Mouse (Mus musculus): ENCODE data around the gene Shc3. TPM values are rescaled to one million over a fixed set of nuclear protein-coding genes. Genes with fewer than 3 reads are reported as not detected.

The Shc3 gene
- total RNA-seq, 2 experiments from 2014 or later, result 203 to 207 TPM

- no peak for DNase-seq (ENCODE audit: low spot score in 2 of 2)
Observed at GRCm38 (mm10) chr13:51569685-51570068, 458 bp upstream of the Shc3 start.

GRCm38 (mm10) chr13:51568501-51568901, 718 bp downstream of the Shc3 start:
- DNase-seq (ENCODE audit: low spot score in 2 of 2), result peak; percentile 9 to 41

DNA sequence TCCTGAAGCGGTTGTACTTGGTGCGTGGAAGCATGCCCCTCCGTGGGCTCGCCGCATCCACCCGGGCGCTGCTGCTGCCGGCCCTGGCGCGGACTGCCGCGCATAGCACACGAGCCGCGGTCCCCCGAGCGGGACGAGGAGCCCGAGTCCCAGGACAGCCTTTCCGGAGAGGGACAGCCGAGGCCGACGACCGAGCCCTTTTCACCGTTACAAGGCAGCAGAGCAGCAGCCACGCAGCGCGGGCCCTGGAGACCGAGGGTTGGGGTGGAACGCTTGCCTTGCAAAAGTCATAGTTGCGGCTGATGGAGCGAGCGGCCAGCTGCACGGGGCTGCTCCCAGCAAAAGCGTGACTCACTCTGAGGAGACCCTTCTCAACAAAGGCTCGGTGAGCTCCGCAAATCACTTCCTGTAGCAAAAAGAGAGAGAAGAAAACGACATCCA, 1.8 kb downstream of the Shc3 start:
- DNase-seq (ENCODE audit: low spot score in 2 of 2), result peak; percentile 36 to 49

DNA sequence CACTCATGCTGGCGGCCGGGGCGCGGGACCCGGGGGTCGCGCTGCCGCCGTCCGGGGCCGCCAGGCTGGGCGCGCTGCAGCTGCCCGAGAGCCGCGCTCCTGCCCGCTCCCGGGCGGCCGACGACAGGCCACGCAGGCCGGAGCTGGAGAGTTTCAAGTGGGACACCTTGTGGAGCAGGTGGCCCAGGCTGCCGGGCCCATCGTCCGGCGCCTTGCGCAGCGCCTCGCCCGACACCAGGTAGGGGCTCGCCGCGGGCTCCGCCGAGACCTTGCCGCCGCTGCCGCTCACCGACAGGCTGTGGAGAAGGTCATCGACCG, 2.2 kb downstream of the Shc3 start:
- peak; percentile 19 to 35 for DNase-seq (ENCODE audit: low spot score in 2 of 2)

- DNase-seq (ENCODE audit: low spot score in 2 of 2), result peak; percentile 22 to 31
Observed at GRCm38 (mm10) chr13:51566371-51567077, 2.7 kb downstream of the Shc3 start.

GRCm38 (mm10) chr13:51564741-51565140, 4.5 kb downstream of the Shc3 start:
- no peak for DNase-seq (ENCODE audit: low spot score in 2 of 2)

GRCm38 (mm10) chr13:51553343-51553742, 15.9 kb downstream of the Shc3 start:
- no peak for DNase-seq (ENCODE audit: low spot score in 2 of 2)

DNA sequence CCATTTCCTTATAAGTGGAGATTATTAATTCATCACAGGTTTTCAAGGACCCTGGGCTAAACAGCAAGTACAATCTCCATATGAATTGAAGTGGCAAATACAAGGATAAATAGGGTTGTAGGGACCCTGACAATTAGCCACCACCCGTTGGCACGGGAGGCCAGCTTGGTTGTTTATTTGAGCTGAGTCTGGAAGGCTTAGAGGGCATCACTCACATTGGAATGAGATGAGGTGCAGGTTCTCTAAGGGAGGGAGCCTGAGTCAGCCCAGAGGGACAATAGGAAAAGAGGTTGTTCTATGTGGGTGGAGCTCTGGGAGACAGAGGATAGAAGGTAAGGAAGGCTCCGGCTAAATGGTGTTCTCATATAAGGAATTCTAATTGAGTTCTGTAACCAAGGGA, 17.0 kb downstream of the Shc3 start:
- DNase-seq (ENCODE audit: low spot score in 2 of 2), result no peak

- DNase-seq (ENCODE audit: low spot score in 2 of 2), result no peak
Observed at GRCm38 (mm10) chr13:51551824-51552223, 17.4 kb downstream of the Shc3 start.

DNA sequence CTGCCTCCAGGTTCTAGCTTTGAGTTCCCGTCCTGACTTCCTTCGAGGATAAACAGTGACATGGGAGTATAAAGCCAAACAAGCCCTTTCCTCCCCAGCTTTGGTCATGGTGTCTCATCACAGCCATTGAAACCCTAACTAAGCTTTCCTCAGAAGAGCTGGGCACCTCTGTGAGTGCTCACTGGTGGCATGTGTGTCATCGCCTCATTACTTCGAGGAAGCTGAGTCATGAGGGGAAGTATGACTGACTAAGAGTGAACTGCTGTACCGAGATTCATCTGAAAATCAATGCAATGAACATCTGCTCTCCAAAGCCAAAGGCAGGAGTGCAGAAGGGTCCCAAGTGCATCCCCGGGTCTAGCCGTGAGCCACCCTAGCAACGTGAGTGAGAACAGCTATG, 29.4 kb downstream of the Shc3 start:
- no peak for DNase-seq (ENCODE audit: low spot score in 2 of 2)

- DNase-seq (ENCODE audit: low spot score in 2 of 2), result no peak
Observed at GRCm38 (mm10) chr13:51535326-51535725, 33.9 kb downstream of the Shc3 start.

- DNase-seq (ENCODE audit: low spot score in 2 of 2), result peak; percentile 62 to 69
Observed at GRCm38 (mm10) chr13:51526480-51526879, 42.7 kb downstream of the Shc3 start.

- DNase-seq (ENCODE audit: low spot score in 2 of 2), result no peak
Observed at GRCm38 (mm10) chr13:51524316-51524715, 44.9 kb downstream of the Shc3 start.

GRCm38 (mm10) chr13:51523311-51523710, 45.9 kb downstream of the Shc3 start:
- peak in 1 of 2 experiments; percentile 46 for DNase-seq (ENCODE audit: low spot score in 2 of 2)

- DNase-seq (ENCODE audit: low spot score in 2 of 2), result no peak
Observed at GRCm38 (mm10) chr13:51518880-51519279, 50.3 kb downstream of the Shc3 start.

- DNase-seq (ENCODE audit: low spot score in 2 of 2), result no peak
Observed at GRCm38 (mm10) chr13:51517943-51518342, 51.3 kb downstream of the Shc3 start.

DNA sequence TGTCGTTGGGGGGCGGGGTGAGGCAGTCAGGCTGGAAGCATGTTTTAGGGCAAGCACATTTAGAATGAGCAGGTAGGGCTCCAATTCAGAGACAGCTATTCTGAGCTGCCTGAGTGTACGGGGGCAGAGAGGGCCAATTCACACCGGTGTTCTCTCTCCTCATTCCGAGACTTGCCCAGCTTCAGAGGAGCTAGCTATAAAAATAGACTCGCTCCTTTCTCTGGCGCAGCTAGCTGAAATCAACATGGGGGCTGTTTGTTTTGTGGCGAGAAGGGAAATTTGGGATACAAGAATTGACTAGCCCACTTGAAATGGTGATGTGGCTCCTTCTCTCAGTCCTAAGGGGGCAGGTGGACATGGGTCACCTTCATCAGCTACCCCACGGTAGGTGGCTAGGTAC, 60.4 kb downstream of the Shc3 start:
- DNase-seq (ENCODE audit: low spot score in 2 of 2), result no peak

GRCm38 (mm10) chr13:51505711-51506110, 63.5 kb downstream of the Shc3 start:
- no peak for DNase-seq (ENCODE audit: low spot score in 2 of 2)

GRCm38 (mm10) chr13:51499769-51500168, 69.5 kb downstream of the Shc3 start:
- DNase-seq (ENCODE audit: low spot score in 2 of 2), result no peak

DNA sequence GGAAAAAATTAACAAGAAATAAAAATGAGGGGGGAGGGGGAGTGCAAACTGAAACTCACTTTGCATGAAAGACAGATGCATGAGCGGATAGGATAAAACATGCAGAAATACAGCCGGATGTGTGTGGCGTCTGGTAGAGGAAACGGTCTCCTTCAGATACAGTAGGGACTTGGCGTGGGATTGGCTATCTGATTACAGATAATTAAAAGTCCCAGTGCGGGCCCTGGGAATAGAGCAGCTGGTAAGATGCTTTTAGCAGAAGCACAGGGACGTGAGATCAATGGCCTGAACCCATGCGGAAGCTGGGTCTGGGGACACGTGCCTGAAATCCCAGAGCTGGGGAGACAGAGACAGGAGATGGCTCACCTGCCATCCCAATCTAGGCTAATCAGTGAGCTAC, 75.5 kb downstream of the Shc3 start:
- no peak for DNase-seq (ENCODE audit: low spot score in 2 of 2)

DNA sequence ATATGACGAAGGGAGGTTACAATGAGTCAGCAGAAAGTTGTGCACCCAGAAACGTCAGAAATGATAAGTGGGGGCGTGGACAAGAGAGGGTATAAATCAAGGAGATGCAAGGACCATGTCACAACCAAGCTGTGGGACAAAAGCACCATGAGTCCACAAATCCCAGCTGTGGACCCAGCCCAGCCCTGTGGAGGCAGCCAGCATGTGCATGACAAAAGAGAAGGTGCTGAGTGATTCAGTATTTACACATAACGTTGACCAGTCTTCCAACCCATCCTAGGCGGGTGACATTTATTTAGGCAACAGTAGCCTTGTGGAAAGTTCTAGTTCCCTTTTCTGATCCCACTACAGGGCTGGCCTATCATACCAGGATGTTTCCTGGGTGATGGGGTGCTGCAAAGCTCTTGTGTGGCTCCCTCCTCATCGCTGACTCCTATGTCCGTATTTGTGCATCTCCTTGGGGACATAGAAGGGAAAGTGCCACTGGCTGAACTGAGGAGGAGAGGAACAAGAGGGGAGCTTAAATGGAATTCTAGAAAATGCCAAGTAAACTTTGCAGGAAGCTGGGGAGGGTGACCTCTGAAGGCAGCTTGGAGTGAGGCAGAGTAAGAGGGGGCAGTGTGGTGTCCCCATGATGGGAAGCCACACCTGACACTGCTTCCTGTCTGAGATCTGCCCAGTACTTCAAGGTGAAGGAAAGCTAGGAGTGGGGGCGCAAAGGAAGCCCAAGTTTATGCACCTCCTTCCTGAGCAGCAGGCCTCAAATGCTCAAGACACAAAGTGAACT, 77.4 kb downstream of the Shc3 start:
- DNase-seq (ENCODE audit: low spot score in 2 of 2), result no peak

GRCm38 (mm10) chr13:51490195-51490594, 79.0 kb downstream of the Shc3 start:
- no peak for DNase-seq (ENCODE audit: low spot score in 2 of 2)

GRCm38 (mm10) chr13:51488945-51489344, 80.3 kb downstream of the Shc3 start:
- DNase-seq (ENCODE audit: low spot score in 2 of 2), result no peak
